Mouse (Mus musculus) limb, embryonic 15.5 days (tissue): ENCODE data around the gene P2rx3. TPM values are rescaled to one million over a fixed set of nuclear protein-coding genes. Genes with fewer than 3 reads are reported as not detected.

Experiments used
- ATAC-seq: fragments of 200-750 bp; cut with Nextera tagmentation; 2 replicates; pipeline ENCODE4 v1.8.0; 2017; ENCODE audit warnings: low read depth, moderate TSS enrichment; ENCODE audit not compliant: insufficient number of reproducible peaks, low FRiP score, low TSS enrichment
- H3K27ac ChIP-seq: fragments of 300-500 bp; sonication (generic); 2 replicates; pipeline ENCODE4 v1.5.1; 2015; ENCODE audit warnings: moderate library complexity, mild to moderate bottlenecking, inconsistent platforms
- H3K27me3 ChIP-seq: fragments of 300-500 bp; sonication (generic); 2 replicates; pipeline ENCODE4 v1.6.1; 2015; ENCODE audit warnings: inconsistent platforms
- H3K36me3 ChIP-seq: fragments of 300-500 bp; sonication (generic); 2 replicates; pipeline ENCODE4 v1.6.1; 2015; ENCODE audit warnings: inconsistent platforms
- H3K4me1 ChIP-seq: fragments of 300-500 bp; sonication (generic); 2 replicates; pipeline ENCODE4 v1.6.1; 2015; ENCODE audit warnings: inconsistent platforms
- H3K4me2 ChIP-seq: fragments of 300-500 bp; sonication (generic); 2 replicates; pipeline ENCODE4 v1.6.1; 2015; ENCODE audit warnings: mild to moderate bottlenecking, inconsistent platforms
- H3K4me3 ChIP-seq: fragments of 300-500 bp; sonication (generic); 2 replicates; pipeline ENCODE4 v1.5.1; 2015; ENCODE audit warnings: mild to moderate bottlenecking, inconsistent platforms
- H3K9ac ChIP-seq: fragments of 300-500 bp; sonication (generic); 2 replicates; pipeline ENCODE4 v1.6.1; 2015; ENCODE audit warnings: inconsistent platforms
- H3K9me3 ChIP-seq: fragments of 300-500 bp; sonication (generic); 2 replicates; pipeline ENCODE4 v1.6.1; 2016; ENCODE audit warnings: inconsistent platforms
- WGBS: fragments of 180-500 bp; shearing (Covaris S2); methylation state at CpG from one replicate; pipeline ENCODE4 v1.1.7; 2015; 5-methylcytosine and 5-hydroxymethylcytosine counted together
- polyA plus RNA-seq: library from polyadenylated mRNA; unstranded; fragments of >200 nt; fragmentation: Nextera tagmentation; extraction: Ambion mirVana; gene quantifications from 2 replicates; pipeline ENCODE4 v1.2.1, GENCODE M21; 2015

P2rx3 gene
- polyA plus RNA-seq, 1 experiment from 2014 or later, result 0.58 TPM

GRCm38 (mm10) chr2:84964111-84964801 is 73.0 kb downstream of the P2rx3 start:
- ATAC-seq, result no peak
- H3K27ac ChIP-seq, result no peak overlapping the region
- no peak overlapping the region for H3K9ac ChIP-seq
- H3K9me3 ChIP-seq, result no peaks in the 10 kb centered on the region
- H3K4me2 ChIP-seq, result no peak overlapping the region
- WGBS, result 76% methylated on average over 7 of the region's 7 CpGs
- H3K36me3 ChIP-seq, result no peaks in the 10 kb centered on the region
- no peaks in the 10 kb centered on the region for H3K27me3 ChIP-seq
- no peak overlapping the region for H3K4me3 ChIP-seq
- H3K4me1 ChIP-seq, result no peaks in the 10 kb centered on the region

- no peaks in the 10 kb centered on the region for H3K27me3 ChIP-seq
- H3K9ac ChIP-seq, result no peak overlapping the region
- ATAC-seq, result no peak
- H3K4me1 ChIP-seq, result no peaks in the 10 kb centered on the region
- H3K9me3 ChIP-seq, result no peaks in the 10 kb centered on the region
- 35% methylated on average over 6 of the region's 6 CpGs for WGBS
- no peak overlapping the region for H3K4me2 ChIP-seq
- no peak overlapping the region for H3K27ac ChIP-seq
- H3K4me3 ChIP-seq, result no peak overlapping the region
- H3K36me3 ChIP-seq, result peaks cover 5% of the 10 kb centered on the region; the same call in 1 of the 2 replicates
Measured at GRCm38 (mm10) chr2:84962906-84963507, 74.3 kb downstream of the P2rx3 start.

GRCm38 (mm10) chr2:84961901-84962300 is 75.4 kb downstream of the P2rx3 start:
- 76% methylated on average over 3 of the region's 3 CpGs for WGBS
- H3K4me2 ChIP-seq, result no peak overlapping the region
- peaks cover 8% of the 10 kb centered on the region; the same call in 1 of the 2 replicates for H3K36me3 ChIP-seq
- H3K9ac ChIP-seq, result no peak overlapping the region
- no peaks in the 10 kb centered on the region for H3K4me1 ChIP-seq
- no peak overlapping the region for H3K27ac ChIP-seq
- H3K27me3 ChIP-seq, result no peaks in the 10 kb centered on the region
- H3K9me3 ChIP-seq, result no peaks in the 10 kb centered on the region
- ATAC-seq, result no peak
- H3K4me3 ChIP-seq, result no peak overlapping the region

- Histone ChIP-seq H3K9ac (no peak overlapping the region), H3K4me2 (no peak overlapping the region), H3K4me3 (no peak overlapping the region), H3K27me3 (no peaks in the 10 kb centered on the region), H3K27ac (no peak overlapping the region), H3K9me3 (no peaks in the 10 kb centered on the region), H3K4me1 (no peaks in the 10 kb centered on the region), H3K36me3 (peaks cover 8% of the 10 kb centered on the region; the same call in 1 of the 2 replicates)
- no peak for ATAC-seq
- WGBS, result 41% methylated on average over 2 of the region's 2 CpGs
Measured at GRCm38 (mm10) chr2:84961300-84961699, 76.0 kb downstream of the P2rx3 start.

GRCm38 (mm10) chr2:84958588-84959264 is 78.5 kb downstream of the P2rx3 start:
- WGBS, result 90% methylated on average over 11 of the region's 11 CpGs
- Histone ChIP-seq H3K4me3 (no peak overlapping the region), H3K4me1 (no peaks in the 10 kb centered on the region), H3K27ac (no peak overlapping the region), H3K27me3 (no peaks in the 10 kb centered on the region), H3K4me2 (no peak overlapping the region), H3K9me3 (no peaks in the 10 kb centered on the region), H3K36me3 (peaks cover 20% of the 10 kb centered on the region), H3K9ac (no peak overlapping the region)
- ATAC-seq, result no peak

- Histone ChIP-seq H3K4me3 (no peak overlapping the region), H3K4me2 (no peak overlapping the region), H3K9ac (no peak overlapping the region), H3K4me1 (no peaks in the 10 kb centered on the region), H3K9me3 (no peaks in the 10 kb centered on the region), H3K27ac (no peak overlapping the region), H3K36me3 (peaks cover 33% of the 10 kb centered on the region), H3K27me3 (no peaks in the 10 kb centered on the region)
- WGBS, result 64% methylated on average over 5 of the region's 5 CpGs
- ATAC-seq, result no peak
Measured at GRCm38 (mm10) chr2:84956274-84956673, 81.0 kb downstream of the P2rx3 start.

- ATAC-seq, result no peak
- WGBS, result 89% methylated on average over 9 of the region's 9 CpGs
- H3K4me3 ChIP-seq, result no peak overlapping the region
Measured at GRCm38 (mm10) chr2:84955435-84955834, 81.8 kb downstream of the P2rx3 start.

GRCm38 (mm10) chr2:84952693-84953092 is 84.6 kb downstream of the P2rx3 start:
- H3K27ac ChIP-seq, result no peak overlapping the region
- no peaks in the 10 kb centered on the region for H3K9me3 ChIP-seq
- H3K27me3 ChIP-seq, result no peaks in the 10 kb centered on the region
- no peak overlapping the region for H3K9ac ChIP-seq
- no peaks in the 10 kb centered on the region for H3K4me1 ChIP-seq
- H3K36me3 ChIP-seq, result peaks cover 56% of the 10 kb centered on the region
- no peak overlapping the region for H3K4me3 ChIP-seq
- H3K4me2 ChIP-seq, result no peak overlapping the region
- 71% methylated on average over 4 of the region's 4 CpGs for WGBS
- no peak for ATAC-seq

More at GRCm38 (mm10) chr2:84955435-84955834, 81.8 kb downstream of the P2rx3 start:
- no peak overlapping the region for H3K27ac ChIP-seq
- no peaks in the 10 kb centered on the region for H3K27me3 ChIP-seq
- no peaks in the 10 kb centered on the region for H3K4me1 ChIP-seq
- no peak overlapping the region for H3K9ac ChIP-seq
- peaks cover 40% of the 10 kb centered on the region for H3K36me3 ChIP-seq
- no peak overlapping the region for H3K4me2 ChIP-seq
- no peaks in the 10 kb centered on the region for H3K9me3 ChIP-seq

- H3K36me3 ChIP-seq, result peaks cover 60% of the 10 kb centered on the region
- WGBS, result 77% methylated on average over 1 of the region's 1 CpGs
- H3K9ac ChIP-seq, result no peak overlapping the region
- no peaks in the 10 kb centered on the region for H3K9me3 ChIP-seq
- no peaks in the 10 kb centered on the region for H3K4me1 ChIP-seq
- ATAC-seq, result no peak
- no peaks in the 10 kb centered on the region for H3K27me3 ChIP-seq
- H3K27ac ChIP-seq, result no peak overlapping the region
- no peak overlapping the region for H3K4me3 ChIP-seq
- no peak overlapping the region for H3K4me2 ChIP-seq
Measured at GRCm38 (mm10) chr2:84952251-84952650, 85.0 kb downstream of the P2rx3 start.

- H3K9me3 ChIP-seq, result no peaks in the 10 kb centered on the region
- H3K4me2 ChIP-seq, result no peak overlapping the region
- H3K36me3 ChIP-seq, result peaks cover 70% of the 10 kb centered on the region
- H3K9ac ChIP-seq, result no peak overlapping the region
- no peak for ATAC-seq
- no peaks in the 10 kb centered on the region for H3K27me3 ChIP-seq
- WGBS, result 84% methylated on average over 8 of the region's 8 CpGs
- H3K4me1 ChIP-seq, result no peaks in the 10 kb centered on the region
- H3K4me3 ChIP-seq, result no peak overlapping the region
- H3K27ac ChIP-seq, result no peak overlapping the region
Measured at GRCm38 (mm10) chr2:84951027-84951426, 86.2 kb downstream of the P2rx3 start.

GRCm38 (mm10) chr2:84948721-84949120 is 88.5 kb downstream of the P2rx3 start:
- Histone ChIP-seq H3K27me3 (no peaks in the 10 kb centered on the region), H3K4me3 (no peak overlapping the region), H3K9ac (no peak overlapping the region), H3K36me3 (peaks cover 76% of the 10 kb centered on the region), H3K27ac (no peak overlapping the region), H3K4me1 (no peaks in the 10 kb centered on the region), H3K4me2 (no peak overlapping the region), H3K9me3 (no peaks in the 10 kb centered on the region)
- ATAC-seq, result no peak
- WGBS, result 84% methylated on average over 2 of the region's 2 CpGs
